Mouse (Mus musculus) skeletal muscle tissue, adult 2 months (tissue): ENCODE data around the gene Rab31.
A peak's percentile ranks its signal among the peaks of the same experiment; 100 is the strongest.

Experiments
- DNase-seq: peaks from one replicate; pipeline ENCODE4 v3.0.0-alpha.2; 2012; ENCODE audit warnings: low read depth, low spot score

The Rab31 gene

GRCm38 (mm10) chr17:65739874-65740725 lies 32.5 kb downstream of the Rab31 start:
- no peak for DNase-seq

- no peak for DNase-seq
Observed at GRCm38 (mm10) chr17:65737622-65738021, 34.9 kb downstream of the Rab31 start.

DNA sequence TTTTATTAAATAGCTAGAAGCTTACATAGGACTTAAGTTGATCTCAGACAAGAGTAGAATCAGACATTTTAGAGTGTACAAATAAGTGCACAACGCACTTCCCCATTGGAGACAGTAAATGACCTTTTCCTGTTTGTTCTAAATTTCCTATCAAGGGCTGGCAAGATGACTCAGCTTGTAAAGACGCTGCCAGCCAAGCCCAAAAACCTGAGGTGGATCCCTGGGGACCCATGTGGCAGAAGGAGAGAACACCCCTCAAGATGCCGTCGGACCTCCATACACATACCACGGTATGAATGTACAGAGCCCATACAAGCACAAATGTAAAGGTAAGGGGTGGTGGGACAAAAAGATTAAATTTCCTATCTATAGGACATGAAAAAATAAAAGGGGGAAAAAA lies 35.4 kb downstream of the Rab31 start:
- no peak for DNase-seq

DNA sequence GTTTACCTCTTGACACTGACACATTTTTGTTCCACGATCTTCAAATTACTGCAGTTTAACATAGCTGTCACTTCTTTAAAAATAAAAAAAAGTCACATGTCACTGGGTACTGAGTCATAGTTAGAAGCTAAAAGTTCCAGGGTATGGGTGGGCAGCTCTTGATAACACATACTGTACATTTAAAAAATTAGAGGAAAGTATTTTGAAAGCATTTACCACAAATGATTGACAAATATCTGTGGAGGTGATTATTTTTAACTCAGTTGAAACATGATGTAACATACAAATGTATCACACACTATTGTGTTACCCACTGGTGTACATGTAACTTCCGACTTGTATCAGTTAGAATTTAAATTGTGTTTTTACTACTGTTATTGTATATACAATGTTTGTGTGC lies 37.5 kb downstream of the Rab31 start:
- no peak for DNase-seq

DNA sequence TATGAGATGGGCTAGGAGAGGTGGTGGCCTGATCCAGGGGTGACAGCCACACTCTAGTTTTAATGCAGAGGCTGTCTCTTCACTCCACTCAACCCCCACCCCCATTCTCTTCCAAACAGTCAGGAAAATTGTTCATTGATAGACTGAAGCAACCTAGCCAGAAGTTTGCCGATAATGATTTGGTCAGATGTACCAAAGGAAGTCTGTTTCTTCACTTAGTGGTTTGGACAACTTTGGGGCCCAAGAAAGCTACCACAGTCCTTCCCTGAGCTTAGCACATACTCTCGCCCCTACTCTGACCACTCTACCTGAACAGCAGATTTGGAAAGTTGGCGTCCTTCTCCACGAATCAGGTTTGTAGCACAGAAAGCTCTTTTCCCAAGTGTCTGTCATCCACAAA lies 39.9 kb downstream of the Rab31 start:
- no peak for DNase-seq

- DNase-seq = no peak
Observed at GRCm38 (mm10) chr17:65731710-65732109, 40.8 kb downstream of the Rab31 start.

DNA sequence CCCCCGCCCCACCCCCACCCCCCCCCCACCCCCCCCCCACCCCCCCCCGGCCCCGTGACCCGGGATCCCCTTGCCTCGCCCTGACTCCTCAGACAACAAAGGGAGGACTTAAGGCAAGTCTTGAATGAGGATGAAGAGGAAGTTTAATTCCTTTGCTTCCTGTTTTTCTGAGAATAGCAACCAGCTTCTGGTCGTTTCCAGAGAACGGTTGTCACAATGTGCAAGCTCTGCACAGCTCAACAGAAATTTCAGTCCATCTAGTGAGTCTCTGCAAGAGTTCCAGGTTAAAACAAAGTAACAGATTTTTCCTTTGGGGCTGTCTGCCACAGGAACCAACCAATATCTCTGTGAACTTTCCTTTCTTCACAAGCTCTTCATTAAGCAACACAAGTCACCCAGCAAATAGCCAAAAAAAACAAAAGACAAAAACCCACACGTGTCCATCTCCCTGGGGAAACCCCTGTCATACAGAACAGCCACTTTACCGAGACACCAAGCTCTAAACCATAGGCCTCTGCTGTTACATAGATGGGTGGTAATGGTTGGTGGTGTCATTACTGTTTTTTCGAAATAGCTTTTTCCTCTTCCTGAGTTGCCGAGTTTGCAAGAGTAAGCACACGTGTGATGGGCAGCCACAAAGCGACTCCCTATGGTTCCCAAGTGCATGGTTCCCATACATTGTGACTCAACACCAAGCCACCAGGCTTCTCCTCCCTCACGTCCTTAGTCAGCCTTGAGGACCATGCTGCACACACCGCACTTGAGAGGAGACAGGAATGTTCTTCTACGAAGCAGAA lies 42.4 kb downstream of the Rab31 start:
- no peak for DNase-seq

GRCm38 (mm10) chr17:65726755-65727154 lies 45.8 kb downstream of the Rab31 start:
- DNase-seq = no peak

DNA sequence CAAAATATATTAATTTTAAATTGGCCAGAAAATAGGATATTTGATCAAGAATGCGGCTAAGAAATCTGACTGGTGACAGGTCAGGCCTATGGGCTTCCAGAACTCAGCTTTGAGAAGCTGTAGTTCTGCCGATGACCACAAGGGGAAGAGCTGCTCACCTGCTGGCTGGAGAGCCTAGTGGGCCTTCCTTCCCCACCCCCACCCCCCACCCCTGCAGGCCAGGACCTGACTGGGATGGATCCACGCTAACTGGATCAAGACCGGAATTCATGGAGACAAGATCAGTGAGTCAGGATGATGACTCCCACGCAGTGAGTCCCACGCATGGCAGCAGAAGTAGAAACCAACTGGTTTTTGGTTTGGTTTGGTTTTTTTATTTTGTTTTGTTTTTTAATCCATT lies 46.3 kb downstream of the Rab31 start:
- no peak for DNase-seq

GRCm38 (mm10) chr17:65725814-65726213 lies 46.7 kb downstream of the Rab31 start:
- DNase-seq = no peak

- no peak for DNase-seq
Observed at GRCm38 (mm10) chr17:65725381-65725780, 47.2 kb downstream of the Rab31 start.

GRCm38 (mm10) chr17:65724254-65724653 lies 48.3 kb downstream of the Rab31 start:
- peak; percentile 47 for DNase-seq

DNA sequence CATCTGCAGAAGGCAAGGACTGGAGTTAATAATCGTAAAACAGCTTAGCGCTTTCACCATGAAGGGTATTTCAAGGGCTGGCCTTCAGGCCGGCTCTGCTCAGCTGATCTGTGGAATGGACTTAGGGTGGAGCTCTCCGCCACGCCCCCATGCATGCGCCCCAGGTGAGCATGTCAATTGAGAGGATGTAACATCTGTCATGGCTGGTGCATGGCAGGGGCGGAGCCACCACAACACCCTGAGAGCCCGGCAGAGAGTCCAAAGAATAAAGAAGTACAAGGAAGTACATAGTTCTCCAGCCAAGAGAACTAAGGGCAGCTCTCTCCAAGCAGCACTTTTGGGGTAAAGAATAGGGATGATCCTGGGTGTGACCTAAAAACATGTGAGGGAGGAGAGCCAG lies 48.9 kb downstream of the Rab31 start:
- DNase-seq = no peak

DNA sequence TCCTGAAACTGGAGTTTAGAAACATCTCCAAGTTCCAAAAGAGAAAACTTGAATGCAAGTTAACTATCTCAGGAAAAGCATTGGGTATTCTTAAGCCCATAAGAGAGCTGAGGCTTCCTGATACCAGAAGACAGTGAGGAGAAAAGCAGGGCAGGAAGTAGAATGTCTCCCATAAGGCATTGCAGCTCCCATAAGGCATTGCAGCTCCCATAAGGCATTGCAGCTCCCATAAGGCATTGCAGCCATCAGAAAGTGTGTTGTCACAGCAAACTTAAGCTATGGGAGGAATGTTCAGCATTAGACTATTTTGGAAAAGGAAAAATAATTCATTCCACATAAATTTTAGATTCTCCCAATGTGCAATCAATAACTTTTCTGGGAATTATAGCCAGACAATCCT lies 51.2 kb downstream of the Rab31 start:
- no peak for DNase-seq

GRCm38 (mm10) chr17:65719826-65720225 lies 52.7 kb downstream of the Rab31 start:
- no peak for DNase-seq

GRCm38 (mm10) chr17:65718578-65718977 lies 54.0 kb downstream of the Rab31 start:
- DNase-seq = no peak

- no peak for DNase-seq
Observed at GRCm38 (mm10) chr17:65717658-65718199, 54.8 kb downstream of the Rab31 start.

DNA sequence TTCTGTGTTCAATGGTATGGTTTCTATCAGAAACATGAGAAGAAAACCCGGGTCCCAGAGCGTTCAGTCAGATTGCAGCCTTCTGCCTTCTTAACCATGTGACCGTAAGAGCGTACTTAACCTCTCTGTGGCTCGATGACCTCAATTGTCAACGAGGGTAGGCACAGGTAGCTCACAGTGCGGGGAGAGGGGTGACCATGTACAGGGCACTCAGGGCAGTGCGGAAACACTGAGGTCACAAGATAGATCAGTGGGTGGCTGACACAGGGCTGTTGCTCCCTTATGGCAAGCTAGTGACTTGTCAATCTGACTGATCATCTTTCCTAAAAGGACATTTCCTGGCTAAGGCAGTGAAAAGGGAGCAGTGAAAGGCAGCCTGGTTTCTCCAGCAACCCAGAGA lies 58.5 kb downstream of the Rab31 start:
- DNase-seq = no peak

- DNase-seq = no peak
Observed at GRCm38 (mm10) chr17:65712861-65713535, 59.6 kb downstream of the Rab31 start.

- DNase-seq = no peak
Observed at GRCm38 (mm10) chr17:65711779-65712178, 60.8 kb downstream of the Rab31 start.

DNA sequence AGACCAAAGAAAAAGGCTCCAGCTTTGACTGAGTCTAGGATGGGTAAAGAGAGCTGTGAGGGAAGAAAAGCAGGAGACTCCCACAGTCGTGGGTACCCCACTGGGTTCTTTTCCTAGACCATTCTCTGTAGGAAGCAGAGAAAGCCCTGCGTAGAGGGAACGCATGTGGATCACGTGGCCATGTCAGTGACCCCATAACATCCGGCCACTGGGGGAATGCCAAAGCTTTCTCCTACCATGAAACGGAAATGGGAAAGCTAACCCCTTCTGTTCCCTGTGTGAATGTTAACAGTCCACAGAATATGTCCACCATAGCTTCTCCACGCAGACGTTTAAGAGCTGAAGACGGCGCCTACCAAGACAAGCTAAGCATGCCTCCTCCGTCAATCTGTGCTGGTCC lies 62.0 kb downstream of the Rab31 start:
- no peak for DNase-seq

- DNase-seq = no peak
Observed at GRCm38 (mm10) chr17:65706220-65706619, 66.3 kb downstream of the Rab31 start.
